ENCODE assay signal across 26 mouse cellular contexts in genomic region chr9:34382208-34382607, GRCm38 (mm10).
A peak's percentile ranks its signal among the peaks of the same experiment; 100 is the strongest.
DNase-seq lines count a peak whose midpoint lies in the region; ATAC-seq and TF ChIP-seq lines count a peak whose summit lies in the region.
"Had no signal": no experiment of that assay in that cellular context is flagged by ENCODE, and none has a peak within 500 bp of the region (broad histone marks: within the 10 kb centered on the region; RNA-seq: fewer than 3 reads in every experiment).

No protein-coding gene starts in this region.

- no peaks in the 10 kb centered on the region for H3K9me3 ChIP-seq in midbrain, embryonic 12.5 days
- no peaks in the 10 kb centered on the region for H3K9me3 ChIP-seq in midbrain, embryonic 15.5 days
- no peaks in the 10 kb centered on the region for H3K9me3 ChIP-seq in ES-E14 (ENCODE audit: control insufficient read depth, insufficient read depth, low read depth, low read length)
- H3K9me3 ChIP-seq: embryonic facial prominence, embryonic 12.5 days; embryonic facial prominence, embryonic 15.5 days; heart, embryonic 10.5 days; heart, embryonic 13.5 days had no signal

- H3K4me2 ChIP-seq in midbrain, embryonic 12.5 days (replicated peaks): no peak overlapping the region
- H3K4me2 ChIP-seq in midbrain, embryonic 15.5 days: no peak overlapping the region
- H3K4me2 ChIP-seq: embryonic facial prominence, embryonic 12.5 days; embryonic facial prominence, embryonic 15.5 days; heart, embryonic 13.5 days; hindbrain, embryonic 14.5 days had no signal

- no peak overlapping the region for H3K4me3 ChIP-seq in midbrain, embryonic 12.5 days
- H3K4me3 ChIP-seq in midbrain, embryonic 15.5 days: no peak overlapping the region
- H3K4me3 ChIP-seq in ES-E14 (ENCODE audit: insufficient read depth in 1 of 2, low read depth in 1 of 2, low read length in 2 of 2, poor library complexity in 1 of 2, severe bottlenecking in 1 of 2): no peak overlapping the region
- H3K4me3 ChIP-seq: embryonic facial prominence, embryonic 12.5 days; embryonic facial prominence, embryonic 15.5 days; gastrocnemius, adult 2 months; heart, embryonic 10.5 days; heart, embryonic 13.5 days had no signal

- in situ Hi-C loops in ES-E14 (cut with MboI; ENCODE audit: low sequenced_read_pairs in 2 of 2, unreplicated experiment in 2 of 2): no loop called here

- H3K27me3 ChIP-seq in midbrain, embryonic 12.5 days: no peaks in the 10 kb centered on the region
- H3K27me3 ChIP-seq in midbrain, embryonic 15.5 days (replicated peaks): no peaks in the 10 kb centered on the region
- H3K27me3 ChIP-seq: embryonic facial prominence, embryonic 12.5 days; embryonic facial prominence, embryonic 15.5 days; heart, embryonic 13.5 days; Patski had no signal

- DNase-seq in ES-E14 (ENCODE audit: low read depth, low spot score): peak; percentile 12
- DNase-seq in WW6 (ENCODE audit: low read depth, low spot score): peak; percentile 4
- no peak for DNase-seq in natural killer cell, adult 2 months (ENCODE audit: low spot score in 2 of 2)
- DNase-seq: cerebellum, adult 11 months; cerebellum, adult 2 months; cerebellum, adult 9-11 months; cerebellum, postnatal 25 days; forebrain, postnatal 0 days; gastrocnemius, postnatal 14 days; heart, postnatal 14 days; heart, postnatal 4 days had no signal

- 26% methylated on average over 1 of the region's 1 CpGs for WGBS in midbrain, embryonic 12.5 days
- 14% methylated on average over 1 of the region's 1 CpGs for WGBS in midbrain, embryonic 15.5 days

- peak; percentile 47; the same call in 1 of the 2 replicates for ATAC-seq in midbrain, embryonic 12.5 days (ENCODE audit: low FRiP score, low read depth)
- ATAC-seq in midbrain, embryonic 15.5 days (replicated peaks): no peak
- no peak for ATAC-seq in megakaryocyte, adult 5-6 weeks (ENCODE audit: poor library complexity, severe bottlenecking)
- ATAC-seq: CD4-positive, CD25-positive, alpha-beta regulatory T cell, adult 4 months; forebrain, embryonic 14.5 days; forebrain, postnatal 0 days; hindbrain, postnatal 0 days; inflammation-experienced regulatory T-cells, adult 6 months; Patski had no signal

- H3K9ac ChIP-seq in midbrain, embryonic 12.5 days (replicated peaks): no peak overlapping the region
- no peak overlapping the region for H3K9ac ChIP-seq in midbrain, embryonic 15.5 days
- no peak overlapping the region for H3K9ac ChIP-seq in ES-E14 (ENCODE audit: insufficient read depth, low read depth, low read length, poor library complexity, severe bottlenecking)
- H3K9ac ChIP-seq: embryonic facial prominence, embryonic 12.5 days; embryonic facial prominence, embryonic 15.5 days; forebrain, postnatal 0 days; heart, embryonic 13.5 days; hindbrain, embryonic 14.5 days had no signal

- no peaks in the 10 kb centered on the region for H3K36me3 ChIP-seq in midbrain, embryonic 12.5 days
- no peaks in the 10 kb centered on the region for H3K36me3 ChIP-seq in midbrain, embryonic 15.5 days (replicated peaks)
- H3K36me3 ChIP-seq in ES-E14 (ENCODE audit: control insufficient read depth, insufficient read depth, low read length, poor library complexity, severe bottlenecking): no peaks in the 10 kb centered on the region
- H3K36me3 ChIP-seq: embryonic facial prominence, embryonic 12.5 days; embryonic facial prominence, embryonic 15.5 days; G1E; heart, embryonic 10.5 days; heart, embryonic 13.5 days had no signal

- H3K27ac ChIP-seq in midbrain, embryonic 12.5 days (replicated peaks): no peak overlapping the region
- no peak overlapping the region for H3K27ac ChIP-seq in midbrain, embryonic 15.5 days
- no peak overlapping the region for H3K27ac ChIP-seq in ES-E14 (ENCODE audit: insufficient read depth, low read depth, low read length, poor library complexity, severe bottlenecking)
- H3K27ac ChIP-seq: embryonic facial prominence, embryonic 12.5 days; embryonic facial prominence, embryonic 15.5 days; gastrocnemius, adult 2 months; heart, embryonic 10.5 days; heart, embryonic 13.5 days; hindbrain, embryonic 14.5 days; hindbrain, postnatal 0 days had no signal

- peaks cover 5% of the 10 kb centered on the region; the same call in 1 of the 2 replicates for H3K4me1 ChIP-seq in midbrain, embryonic 12.5 days
- H3K4me1 ChIP-seq in midbrain, embryonic 15.5 days: no peaks in the 10 kb centered on the region
- peaks cover 0 to 3% of the 10 kb centered on the region in 2 experiments; a peak in 1 of 4 replicates for H3K4me1 ChIP-seq in ES-E14 (ENCODE audit: control insufficient read depth in 2 of 2, insufficient read depth in 2 of 2, low read length in 2 of 2, poor library complexity in 1 of 2)
- H3K4me1 ChIP-seq: embryonic facial prominence, embryonic 12.5 days; embryonic facial prominence, embryonic 15.5 days; heart, embryonic 10.5 days had no signal

TF ChIP-seq in ES-E14, 5 proteins besides CTCF, POLR2A, EP300 and RAD21:
- TF ChIP-seq MAFK (IDR thresholded peaks at IDR 0.05; ENCODE audit: insufficient read depth, low read depth, low read length) (no peak), CHD2 (IDR thresholded peaks at IDR 0.05; ENCODE audit: low read depth, low read length) (no peak), ZC3H11A (IDR thresholded peaks at IDR 0.05; ENCODE audit: borderline replicate concordance, low read depth, low read length) (no peak), HCFC1 (IDR thresholded peaks at IDR 0.05; ENCODE audit: borderline replicate concordance, insufficient read depth, low read length) (no peak), ZNF384 (IDR thresholded peaks at IDR 0.05; ENCODE audit: low read depth, low read length) (0 out of 2 replicates have a peak, but pooled peaks have one; percentile 6)

Comparison
In these comparisons a context has a peak if more than half of its experiments do, and no peak if none do; other contexts are left out.
1. DNase-seq: peak in ES-E14 (single experiment) and WW6 (single experiment); none in natural killer cell, adult 2 months (0 of 2).